Mouse (Mus musculus) testis, adult 2 months (tissue): ENCODE measurements around the gene Fubp1. TPM values are rescaled to one million over a fixed set of nuclear protein-coding genes. Genes with fewer than 3 reads are reported as not detected.

ENCODE experiments used
- H3K27ac ChIP-seq: fragments of 200-500 bp; 2 replicates; pipeline ENCODE4 v1.5.1; 2012; ENCODE audit warnings: low read depth, low read length; ENCODE audit not compliant: control insufficient read depth, insufficient read depth
- H3K27me3 ChIP-seq: fragments of 200-500 bp; 2 replicates; pipeline ENCODE4 v1.6.1; 2012; ENCODE audit warnings: mild to moderate bottlenecking, low read length, moderate library complexity; ENCODE audit not compliant: control insufficient read depth, insufficient read depth
- H3K36me3 ChIP-seq: fragments of 200-500 bp; 2 replicates; pipeline ENCODE4 v1.6.1; 2012; ENCODE audit warnings: mild to moderate bottlenecking, low read length; ENCODE audit not compliant: control insufficient read depth, insufficient read depth
- H3K4me1 ChIP-seq: fragments of 200-500 bp; 2 replicates; pipeline ENCODE4 v1.6.1; 2012; ENCODE audit warnings: low read length; ENCODE audit not compliant: control insufficient read depth, insufficient read depth
- H3K4me3 ChIP-seq: fragments of 200-500 bp; 2 replicates; pipeline ENCODE4 v1.5.1; 2012; ENCODE audit warnings: low read depth, mild to moderate bottlenecking, low read length, moderate library complexity, mixed read lengths; ENCODE audit not compliant: control insufficient read depth
- CTCF ChIP-seq: fragments of 200-500 bp; IDR thresholded peaks from 2 replicates; pipeline ENCODE4 v1.5.1; 2012; ENCODE audit warnings: low read depth, mild to moderate bottlenecking, inconsistent platforms, low read length, moderate library complexity; ENCODE audit not compliant: control insufficient read depth, insufficient read depth, insufficient replicate concordance
- POLR2A ChIP-seq: fragments of 200-500 bp; IDR thresholded peaks from 2 replicates; pipeline ENCODE4 v1.6.1; 2012; ENCODE audit warnings: low read depth, mild to moderate bottlenecking, inconsistent platforms, low read length, moderate library complexity; ENCODE audit not compliant: control insufficient read depth
- polyA plus RNA-seq: library from polyadenylated mRNA; depleted of rRNA; stranded (reverse); fragments of >200 nt; gene quantifications from 2 replicates; pipeline ENCODE4 v1.2.3, GENCODE M21; 2012

The Fubp1 gene
- polyA plus RNA-seq, 1 experiment, result 55.8 TPM

DNA sequence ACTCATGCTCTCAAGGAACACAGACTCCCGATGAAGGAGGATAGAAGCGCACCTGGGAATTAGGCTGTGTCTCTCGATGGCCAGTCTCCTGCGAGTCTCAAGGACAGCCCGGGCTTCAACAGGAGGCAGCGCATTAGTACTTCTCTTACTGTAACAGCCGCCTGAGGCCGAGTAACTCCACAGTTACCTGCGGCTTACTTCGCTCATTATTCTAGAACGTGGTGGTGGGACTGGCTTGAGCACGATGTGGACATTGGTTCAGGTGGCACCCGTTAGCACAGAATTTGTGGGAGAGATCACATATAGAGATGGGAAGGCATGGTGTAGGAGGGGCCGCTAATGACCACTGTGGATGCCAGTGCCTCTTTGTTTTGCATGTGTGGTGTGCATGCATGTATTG is 57.9 kb downstream of the Fubp1 start:
- H3K36me3 ChIP-seq, result no peaks in the 10 kb centered on the region
- H3K4me3 ChIP-seq, result no peak overlapping the region
- TF ChIP-seq CTCF (no peak), POLR2A (no peak)
- H3K27ac ChIP-seq, result no peak overlapping the region
- peaks cover 16% of the 10 kb centered on the region for H3K4me1 ChIP-seq
- H3K27me3 ChIP-seq, result no peaks in the 10 kb centered on the region

GRCm38 (mm10) chr3:152271071-152271710 is 61.0 kb downstream of the Fubp1 start:
- TF ChIP-seq CTCF (no peak), POLR2A (no peak)
- Histone ChIP-seq H3K4me3 (no peak overlapping the region), H3K4me1 (peaks cover 3% of the 10 kb centered on the region), H3K36me3 (no peaks in the 10 kb centered on the region), H3K27ac (no peak overlapping the region), H3K27me3 (no peaks in the 10 kb centered on the region)

DNA sequence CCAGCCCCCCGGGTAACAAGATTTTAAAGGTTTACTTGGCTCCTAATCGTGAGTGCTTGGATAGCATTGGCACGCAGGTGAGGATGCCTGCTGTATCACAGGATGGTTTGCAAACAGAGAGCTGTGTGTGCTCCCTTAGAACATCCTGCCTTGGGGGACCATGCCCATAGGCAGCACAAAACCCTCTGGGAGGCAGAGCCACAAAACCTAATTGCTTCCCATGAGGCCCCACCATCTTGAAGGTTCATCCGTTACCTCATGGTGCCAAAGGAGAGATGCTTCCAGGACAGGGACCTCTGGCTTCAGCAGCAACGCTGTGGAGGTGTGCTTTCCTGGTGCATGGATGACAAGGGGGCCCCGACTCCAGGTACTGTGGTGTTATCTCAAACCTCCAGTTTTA is 61.7 kb downstream of the Fubp1 start:
- no peak overlapping the region for H3K27ac ChIP-seq
- TF ChIP-seq CTCF (no peak), POLR2A (no peak)
- no peaks in the 10 kb centered on the region for H3K4me1 ChIP-seq
- H3K4me3 ChIP-seq, result no peak overlapping the region
- no peaks in the 10 kb centered on the region for H3K27me3 ChIP-seq
- H3K36me3 ChIP-seq, result no peaks in the 10 kb centered on the region

- H3K36me3 ChIP-seq, result no peaks in the 10 kb centered on the region
- no peak overlapping the region for H3K4me3 ChIP-seq
- TF ChIP-seq POLR2A (no peak), CTCF (no peak)
- no peaks in the 10 kb centered on the region for H3K4me1 ChIP-seq
- no peak overlapping the region for H3K27ac ChIP-seq
- no peaks in the 10 kb centered on the region for H3K27me3 ChIP-seq
These were observed 62.9 kb downstream of the Fubp1 start for GRCm38 (mm10) chr3:152272974-152273685.

GRCm38 (mm10) chr3:152275008-152275407 is 64.8 kb downstream of the Fubp1 start:
- no peaks in the 10 kb centered on the region for H3K36me3 ChIP-seq
- no peaks in the 10 kb centered on the region for H3K27me3 ChIP-seq
- H3K27ac ChIP-seq, result no peak overlapping the region
- no peaks in the 10 kb centered on the region for H3K4me1 ChIP-seq
- TF ChIP-seq CTCF, result no peak
- TF ChIP-seq POLR2A, result no peak
- no peak overlapping the region for H3K4me3 ChIP-seq

GRCm38 (mm10) chr3:152276935-152277334 is 66.7 kb downstream of the Fubp1 start:
- Histone ChIP-seq H3K27ac (no peak overlapping the region), H3K36me3 (no peaks in the 10 kb centered on the region), H3K4me3 (no peak overlapping the region), H3K4me1 (no peaks in the 10 kb centered on the region), H3K27me3 (no peaks in the 10 kb centered on the region)
- TF ChIP-seq CTCF (no peak), POLR2A (no peak)

DNA sequence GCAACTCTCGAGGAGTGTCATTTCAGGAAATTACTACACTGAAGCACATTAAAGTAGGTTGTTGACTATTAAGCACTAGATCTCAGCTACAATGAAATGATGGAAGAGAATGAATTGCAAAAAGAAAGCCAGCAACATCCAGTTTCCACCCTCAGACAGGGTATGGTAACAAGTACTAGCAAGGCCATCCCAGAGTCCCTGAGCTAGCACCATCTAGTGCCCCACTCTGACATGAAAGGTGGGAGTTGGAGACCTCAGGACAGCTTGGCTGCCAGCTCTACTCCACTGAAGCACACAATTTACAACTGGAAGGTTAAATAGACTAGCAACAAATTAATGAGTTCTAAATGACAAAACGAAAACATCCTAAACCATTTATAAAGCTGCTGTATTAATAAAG is 67.7 kb downstream of the Fubp1 start:
- Histone ChIP-seq H3K4me1 (no peaks in the 10 kb centered on the region), H3K4me3 (no peak overlapping the region), H3K36me3 (no peaks in the 10 kb centered on the region; the same call in 1 of the 2 replicates), H3K27ac (no peak overlapping the region), H3K27me3 (no peaks in the 10 kb centered on the region)
- no peak for TF ChIP-seq CTCF
- no peak for TF ChIP-seq POLR2A
